Comparison of ENCODE assay signal across 8 mouse cellular contexts in genomic region chr16:13358741-13359140, GRCm38 (mm10).
DNase-seq lines count a peak whose midpoint lies in the region; ATAC-seq and TF ChIP-seq lines count a peak whose summit lies in the region.

No protein-coding gene starts in this region.

- H3K9ac ChIP-seq in forebrain, embryonic 15.5 days (replicated peaks) = peak overlapping the region; percentile 43; the same call in 1 of the 2 replicates
- no peak overlapping the region for H3K9ac ChIP-seq in forebrain, embryonic 12.5 days
- H3K9ac ChIP-seq in intestine, embryonic 14.5 days (ENCODE audit: low read length) = no peak overlapping the region
- peak overlapping the region; percentile 40 for H3K9ac ChIP-seq in neural tube, embryonic 15.5 days (replicated peaks)

- H3K36me3 ChIP-seq in forebrain, embryonic 15.5 days = no peaks in the 10 kb centered on the region
- no peaks in the 10 kb centered on the region for H3K36me3 ChIP-seq in forebrain, embryonic 12.5 days (replicated peaks)
- H3K36me3 ChIP-seq in intestine, embryonic 14.5 days (ENCODE audit: control insufficient read depth, insufficient read depth, low read length) = no peaks in the 10 kb centered on the region
- H3K36me3 ChIP-seq in neural tube, embryonic 15.5 days = no peaks in the 10 kb centered on the region
- no peaks in the 10 kb centered on the region for H3K36me3 ChIP-seq in thymus, adult 2 months (ENCODE audit: control insufficient read depth, insufficient read depth, low read length)

- no peaks in the 10 kb centered on the region for H3K9me3 ChIP-seq in forebrain, embryonic 15.5 days
- H3K9me3 ChIP-seq in forebrain, embryonic 12.5 days = no peaks in the 10 kb centered on the region
- no peaks in the 10 kb centered on the region for H3K9me3 ChIP-seq in intestine, embryonic 14.5 days (ENCODE audit: control insufficient read depth, low read length)
- no peaks in the 10 kb centered on the region for H3K9me3 ChIP-seq in neural tube, embryonic 15.5 days (replicated peaks)

- peak overlapping the region; percentile 47 for H3K4me2 ChIP-seq in forebrain, embryonic 15.5 days (replicated peaks)
- H3K4me2 ChIP-seq in forebrain, embryonic 12.5 days = no peak overlapping the region
- peak overlapping the region; percentile 48 for H3K4me2 ChIP-seq in intestine, embryonic 14.5 days (ENCODE audit: low read length)
- peak overlapping the region; percentile 59 for H3K4me2 ChIP-seq in neural tube, embryonic 15.5 days

- H3K27ac ChIP-seq in forebrain, embryonic 15.5 days (replicated peaks) = peak overlapping the region; percentile 82
- no peak overlapping the region for H3K27ac ChIP-seq in forebrain, embryonic 12.5 days
- H3K27ac ChIP-seq in intestine, embryonic 14.5 days (ENCODE audit: low read depth) = peak overlapping the region; percentile 60
- H3K27ac ChIP-seq in neural tube, embryonic 15.5 days (replicated peaks) = peak overlapping the region; percentile 78
- no peak overlapping the region for H3K27ac ChIP-seq in thymus, adult 2 months (ENCODE audit: control insufficient read depth, insufficient read depth, low read length)

- DNase-seq in lung, adult 2 months = no peak
- DNase-seq in lung, postnatal 14 days = no peak
- no peak for DNase-seq in intestine, embryonic 14.5 days (ENCODE audit: low spot score)
- no peak for DNase-seq in T-cell, adult 2 months (ENCODE audit: low spot score)
- DNase-seq in thymus, adult 2 months = no peak

- ATAC-seq in forebrain, embryonic 15.5 days (replicated peaks) = no peak
- ATAC-seq in forebrain, embryonic 12.5 days (ENCODE audit: low FRiP score) = no peak
- ATAC-seq in intestine, embryonic 14.5 days (replicated peaks; ENCODE audit: low FRiP score, low TSS enrichment, low read depth) = no peak
- no peak for ATAC-seq in neural tube, embryonic 15.5 days (ENCODE audit: low FRiP score)

- TF ChIP-seq POLR2A in lung, adult 2 months (IDR thresholded peaks at IDR 0.05; ENCODE audit: borderline replicate concordance, extremely low read depth, low read depth, low read length) = no peak
- TF ChIP-seq POLR2A in thymus, adult 2 months (IDR thresholded peaks at IDR 0.05; ENCODE audit: control insufficient read depth, extremely low read depth, insufficient read depth, low read length, poor library complexity) = no peak

- H3K4me1 ChIP-seq in forebrain, embryonic 15.5 days = peaks cover 28% of the 10 kb centered on the region
- H3K4me1 ChIP-seq in forebrain, embryonic 12.5 days = peaks cover 16% of the 10 kb centered on the region
- peaks cover 12% of the 10 kb centered on the region for H3K4me1 ChIP-seq in lung, adult 2 months (ENCODE audit: control insufficient read depth, insufficient read depth, low read length)
- peaks cover 30% of the 10 kb centered on the region for H3K4me1 ChIP-seq in intestine, embryonic 14.5 days (replicated peaks; ENCODE audit: control insufficient read depth, insufficient read depth, low read length)
- H3K4me1 ChIP-seq in neural tube, embryonic 15.5 days = peaks cover 41% of the 10 kb centered on the region
- no peaks in the 10 kb centered on the region for H3K4me1 ChIP-seq in thymus, adult 2 months (replicated peaks; ENCODE audit: control insufficient read depth, insufficient read depth, low read length)

- peak overlapping the region; percentile 31 for H3K4me3 ChIP-seq in forebrain, embryonic 15.5 days
- H3K4me3 ChIP-seq in forebrain, embryonic 12.5 days (replicated peaks) = no peak overlapping the region
- peak overlapping the region; percentile 12 for H3K4me3 ChIP-seq in lung, adult 2 months (replicated peaks; ENCODE audit: extremely low read depth, low read depth, low read length)
- H3K4me3 ChIP-seq in intestine, embryonic 14.5 days (ENCODE audit: low read depth, low read length) = no peak overlapping the region
- peak overlapping the region; percentile 39 for H3K4me3 ChIP-seq in neural tube, embryonic 15.5 days (replicated peaks)
- H3K4me3 ChIP-seq in thymus, adult 2 months (ENCODE audit: control insufficient read depth, insufficient read depth, low read length) = no peak overlapping the region

- no peaks in the 10 kb centered on the region for H3K27me3 ChIP-seq in forebrain, embryonic 15.5 days
- H3K27me3 ChIP-seq in forebrain, embryonic 12.5 days = no peaks in the 10 kb centered on the region
- H3K27me3 ChIP-seq in intestine, embryonic 14.5 days (replicated peaks; ENCODE audit: control insufficient read depth, insufficient read depth, low read length) = no peaks in the 10 kb centered on the region
- no peaks in the 10 kb centered on the region for H3K27me3 ChIP-seq in neural tube, embryonic 15.5 days (replicated peaks)
- H3K27me3 ChIP-seq in thymus, adult 2 months (ENCODE audit: control insufficient read depth, insufficient read depth, low read length) = no peaks in the 10 kb centered on the region

- no peak for TF ChIP-seq CTCF in lung, adult 2 months (IDR thresholded peaks at IDR 0.05; ENCODE audit: insufficient read depth, low read length)
- no peak for TF ChIP-seq CTCF in thymus, adult 2 months (IDR thresholded peaks at IDR 0.05; ENCODE audit: borderline replicate concordance, control insufficient read depth, extremely low read depth, insufficient read depth, low read length, poor library complexity)

Comparison
In these comparisons a context has a peak if more than half of its experiments do, and no peak if none do; other contexts are left out.
1. H3K27ac ChIP-seq: peak in forebrain, embryonic 15.5 days (single experiment), intestine, embryonic 14.5 days (single experiment) and neural tube, embryonic 15.5 days (single experiment); none in forebrain, embryonic 12.5 days (single experiment) and thymus, adult 2 months (single experiment).
2. H3K4me3 ChIP-seq: peak in forebrain, embryonic 15.5 days (single experiment), lung, adult 2 months (single experiment) and neural tube, embryonic 15.5 days (single experiment); none in forebrain, embryonic 12.5 days (single experiment), intestine, embryonic 14.5 days (single experiment) and thymus, adult 2 months (single experiment).
3. H3K9ac ChIP-seq: peak in forebrain, embryonic 15.5 days (single experiment) and neural tube, embryonic 15.5 days (single experiment); none in forebrain, embryonic 12.5 days (single experiment) and intestine, embryonic 14.5 days (single experiment).